Mouse (Mus musculus) liver, embryonic 14.5 days (tissue): Measurements from ENCODE around the gene Sema6b.

Experiments
- CTCF ChIP-seq: IDR thresholded peaks from 2 replicates; pipeline ENCODE4 v1.5.1; 2016; ENCODE audit warnings: antibody characterized with exemption, low read depth, control low read depth
- EP300 ChIP-seq: IDR thresholded peaks from 2 replicates; pipeline ENCODE4 v1.6.1; 2016; ENCODE audit warnings: antibody characterized with exemption, low read depth

GRCm38 (mm10) chr17:56125276-56125630 is 14.9 kb downstream of the Sema6b start:
- TF ChIP-seq CTCF: no peak
- no peak for TF ChIP-seq EP300
